Mouse (Mus musculus) ES-Bruce4 (cell line): ENCODE data around the gene Ufc1. TPM values are rescaled to one million over a fixed set of nuclear protein-coding genes. Genes with fewer than 3 reads are reported as not detected.
"Not testable (repeated sequence)": the region's sequence is repeated elsewhere in the genome, so short reads cannot be mapped to it uniquely, and the experiment has no call there.

Experiments used
- H3K27ac ChIP-seq: 2 replicates; pipeline ENCODE4 v1.5.1; 2012; ENCODE audit warnings: low read length, inconsistent platforms; ENCODE audit not compliant: insufficient read depth
- H3K27me3 ChIP-seq: 2 replicates; pipeline ENCODE4 v1.6.1; 2012; ENCODE audit warnings: mild to moderate bottlenecking, low read length, inconsistent platforms; ENCODE audit not compliant: control insufficient read depth, poor library complexity, insufficient read depth, severe bottlenecking
- H3K36me3 ChIP-seq: 2 replicates; pipeline ENCODE4 v1.6.1; 2012; ENCODE audit warnings: inconsistent platforms, mild to moderate bottlenecking, low read length, moderate library complexity; ENCODE audit not compliant: control insufficient read depth, poor library complexity, insufficient read depth, severe bottlenecking
- H3K4me1 ChIP-seq: one replicate; pipeline ENCODE4 v1.8.1; 2011; ENCODE audit warnings: low read length; ENCODE audit not compliant: control insufficient read depth, insufficient read depth
- H3K4me3 ChIP-seq: 2 replicates; pipeline ENCODE4 v1.5.1; 2011; ENCODE audit warnings: low read depth, mild to moderate bottlenecking, low read length
- H3K9ac ChIP-seq: 2 replicates; pipeline ENCODE4 v1.6.1; 2012; ENCODE audit warnings: low read depth, mild to moderate bottlenecking, inconsistent platforms; ENCODE audit not compliant: poor library complexity, severe bottlenecking
- H3K9me3 ChIP-seq: replicated peaks from 2 replicates; pipeline ENCODE4 v1.6.1; 2012; ENCODE audit warnings: mild to moderate bottlenecking, low read length, inconsistent platforms; ENCODE audit not compliant: control insufficient read depth, poor library complexity, insufficient read depth, severe bottlenecking
- CTCF ChIP-seq: IDR thresholded peaks from one replicate; pipeline ENCODE4 v1.8.1; 2011; ENCODE audit warnings: low read depth, low read length
- EP300 ChIP-seq: IDR thresholded peaks from 2 replicates; pipeline ENCODE4 v1.6.1; 2011; ENCODE audit warnings: low read depth, low read length; ENCODE audit not compliant: insufficient read depth
- POLR2A ChIP-seq: IDR thresholded peaks from one replicate; pipeline ENCODE4 v1.8.1; 2011; ENCODE audit warnings: low read length; ENCODE audit not compliant: insufficient read depth
- polyA plus RNA-seq: library from polyadenylated mRNA; stranded (reverse); fragments of >200 nt; gene quantifications from 2 replicates; pipeline ENCODE4 v1.2.4, GENCODE M21; 2011; ENCODE audit warnings: low read depth; ENCODE audit not compliant: missing spikeins, insufficient read depth, insufficient read length

The Ufc1 gene
- polyA plus RNA-seq, 1 experiment = 59.8 TPM

DNA sequence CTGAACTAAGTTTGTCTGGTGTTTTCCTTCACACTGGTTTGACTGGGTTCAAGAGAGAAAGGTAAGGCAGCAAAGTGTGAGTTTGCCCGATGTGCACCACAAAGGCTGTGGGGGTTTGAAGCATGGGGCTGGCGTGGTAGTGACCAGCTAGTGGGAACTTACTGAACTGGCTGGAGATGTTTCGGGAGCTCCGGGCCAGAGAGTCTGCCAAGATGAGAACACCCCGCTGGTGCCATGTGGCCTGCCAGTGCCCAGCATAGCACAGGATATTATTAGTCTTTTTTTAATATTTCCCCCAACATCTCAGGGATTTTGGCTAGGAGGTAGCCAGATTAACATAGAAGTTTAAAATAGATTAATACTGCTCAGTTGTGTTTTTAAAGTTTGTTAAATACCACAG lies 25.3 kb upstream of the Ufc1 start:
- H3K9me3 ChIP-seq = peaks cover 14% of the 10 kb centered on the region
- H3K36me3 ChIP-seq = no peaks in the 10 kb centered on the region
- peak overlapping the region; percentile 95 for H3K27ac ChIP-seq
- no peaks in the 10 kb centered on the region for H3K4me1 ChIP-seq
- no peak for TF ChIP-seq EP300
- no peak for TF ChIP-seq CTCF
- TF ChIP-seq POLR2A = no peak
- peak overlapping the region; percentile 80 for H3K9ac ChIP-seq
- H3K27me3 ChIP-seq = no peaks in the 10 kb centered on the region
- peak overlapping the region; percentile 84 for H3K4me3 ChIP-seq

DNA sequence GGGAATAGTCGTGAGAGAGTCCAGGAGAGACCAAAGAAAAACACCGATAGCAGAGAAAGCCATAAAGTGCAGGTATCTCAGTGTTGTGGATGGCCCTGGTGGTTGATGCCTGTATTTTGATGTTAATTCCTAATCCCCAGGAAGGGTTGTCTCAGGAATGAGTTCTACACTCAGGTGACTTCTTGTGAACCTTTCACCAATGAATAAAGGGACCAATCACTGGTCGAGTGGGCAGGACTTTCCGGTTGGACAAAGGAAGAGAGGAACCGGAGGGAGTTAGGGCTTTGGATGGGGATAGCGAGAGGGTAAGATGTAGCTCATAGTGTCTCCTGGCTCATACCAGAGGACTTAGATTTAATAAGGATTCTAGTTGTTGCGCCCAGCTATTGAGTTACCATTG lies 24.9 kb upstream of the Ufc1 start:
- H3K9ac ChIP-seq = peak overlapping the region; percentile 80
- H3K4me3 ChIP-seq = peak overlapping the region; percentile 84
- H3K27me3 ChIP-seq = no peaks in the 10 kb centered on the region
- no peaks in the 10 kb centered on the region for H3K36me3 ChIP-seq
- H3K27ac ChIP-seq = peak overlapping the region; percentile 95
- no peak for TF ChIP-seq CTCF
- peak; percentile 88 for TF ChIP-seq POLR2A
- TF ChIP-seq EP300 = no peak
- H3K9me3 ChIP-seq = peaks cover 15% of the 10 kb centered on the region
- no peaks in the 10 kb centered on the region for H3K4me1 ChIP-seq

- TF ChIP-seq EP300 (no peak), CTCF (no peak), POLR2A (no peak)
- Histone ChIP-seq H3K36me3 (no peaks in the 10 kb centered on the region), H3K9ac (no peak overlapping the region), H3K4me1 (peaks cover 3% of the 10 kb centered on the region), H3K27me3 (no peaks in the 10 kb centered on the region), H3K27ac (no peak overlapping the region), H3K4me3 (no peak overlapping the region), H3K9me3 (no peaks in the 10 kb centered on the region)
These were observed 14.5 kb upstream of the Ufc1 start for GRCm38 (mm10) chr1:171309321-171309720.

DNA sequence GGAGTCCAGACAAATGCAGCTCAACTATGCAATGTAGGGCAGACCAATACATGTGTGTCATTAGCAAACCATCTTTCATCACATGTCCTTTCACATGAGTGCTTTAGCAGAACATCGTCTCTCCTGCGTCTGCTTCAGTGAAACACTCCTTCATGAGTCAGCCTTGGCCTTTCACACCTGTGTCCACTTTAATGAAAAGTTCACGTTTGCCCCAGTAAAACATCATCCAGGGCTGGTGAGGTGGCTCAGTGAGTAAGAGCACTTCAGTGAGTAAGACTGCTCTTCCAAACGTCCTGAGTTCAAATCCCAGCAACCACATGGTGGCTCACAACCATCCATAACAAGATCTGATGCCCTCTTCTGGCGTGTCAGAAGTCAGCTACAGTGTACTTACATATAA lies 11.3 kb upstream of the Ufc1 start:
- H3K27me3 ChIP-seq, H3K9me3 ChIP-seq, H3K27ac ChIP-seq, H3K36me3 ChIP-seq, H3K4me3 ChIP-seq, H3K9ac ChIP-seq, H3K4me1 ChIP-seq: not testable (repeated sequence)

- no peaks in the 10 kb centered on the region for H3K27me3 ChIP-seq
- H3K4me3 ChIP-seq = 0 out of 2 replicates have a peak overlapping the region, but pooled peaks have one; percentile 15
These were observed 3.4 kb upstream of the Ufc1 start for GRCm38 (mm10) chr1:171298226-171298625.

GRCm38 (mm10) chr1:171295063-171295402 lies 209 bp upstream of the Ufc1 start:
- TF ChIP-seq CTCF (no peak), EP300 (no peak), POLR2A (no peak)
- Histone ChIP-seq H3K9ac (peak overlapping the region; percentile 95), H3K4me3 (peak overlapping the region; percentile 100; the same call in 1 of the 2 replicates), H3K36me3 (no peaks in the 10 kb centered on the region), H3K27ac (peak overlapping the region; percentile 94), H3K4me1 (peaks cover 9% of the 10 kb centered on the region), H3K27me3 (no peaks in the 10 kb centered on the region), H3K9me3 (no peaks in the 10 kb centered on the region)

More at GRCm38 (mm10) chr1:171298226-171298625, 3.4 kb upstream of the Ufc1 start:
- Histone ChIP-seq H3K36me3 (no peaks in the 10 kb centered on the region), H3K9me3 (no peaks in the 10 kb centered on the region), H3K9ac (no peak overlapping the region), H3K4me1 (peaks cover 9% of the 10 kb centered on the region), H3K27ac (no peak overlapping the region)
- no peak for TF ChIP-seq POLR2A
- no peak for TF ChIP-seq EP300
- TF ChIP-seq CTCF = no peak

DNA sequence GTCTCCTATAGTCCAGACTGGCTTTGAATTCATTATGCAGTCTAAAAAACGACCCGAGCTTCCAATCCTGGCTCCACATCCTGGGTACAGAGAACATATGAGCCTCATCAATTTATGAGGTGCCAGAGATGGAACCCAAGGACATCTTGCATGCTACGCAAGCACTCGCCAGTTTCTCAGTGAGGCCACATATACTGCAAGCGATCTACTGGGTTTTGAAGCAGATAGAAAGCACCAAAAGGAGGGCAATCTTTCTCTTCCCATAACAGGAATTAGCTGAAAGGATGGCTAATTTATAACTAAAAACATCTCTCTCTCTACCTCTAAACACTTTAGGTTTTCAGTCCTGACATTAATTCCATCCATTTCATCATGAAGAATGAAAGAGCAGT lies 922 bp downstream of the Ufc1 start:
- TF ChIP-seq EP300 (no peak), CTCF (no peak)
- H3K4me1 ChIP-seq = peaks cover 8% of the 10 kb centered on the region
- H3K27ac ChIP-seq = peak overlapping the region; percentile 94
- H3K36me3 ChIP-seq = no peaks in the 10 kb centered on the region; the same call in 1 of the 2 replicates
- peak overlapping the region; percentile 95 for H3K9ac ChIP-seq
- H3K9me3 ChIP-seq = no peaks in the 10 kb centered on the region
- peak overlapping the region; percentile 100 for H3K4me3 ChIP-seq
- no peaks in the 10 kb centered on the region for H3K27me3 ChIP-seq
